8 mouse cellular contexts compared by ENCODE assay signal in the genomic region with DNA sequence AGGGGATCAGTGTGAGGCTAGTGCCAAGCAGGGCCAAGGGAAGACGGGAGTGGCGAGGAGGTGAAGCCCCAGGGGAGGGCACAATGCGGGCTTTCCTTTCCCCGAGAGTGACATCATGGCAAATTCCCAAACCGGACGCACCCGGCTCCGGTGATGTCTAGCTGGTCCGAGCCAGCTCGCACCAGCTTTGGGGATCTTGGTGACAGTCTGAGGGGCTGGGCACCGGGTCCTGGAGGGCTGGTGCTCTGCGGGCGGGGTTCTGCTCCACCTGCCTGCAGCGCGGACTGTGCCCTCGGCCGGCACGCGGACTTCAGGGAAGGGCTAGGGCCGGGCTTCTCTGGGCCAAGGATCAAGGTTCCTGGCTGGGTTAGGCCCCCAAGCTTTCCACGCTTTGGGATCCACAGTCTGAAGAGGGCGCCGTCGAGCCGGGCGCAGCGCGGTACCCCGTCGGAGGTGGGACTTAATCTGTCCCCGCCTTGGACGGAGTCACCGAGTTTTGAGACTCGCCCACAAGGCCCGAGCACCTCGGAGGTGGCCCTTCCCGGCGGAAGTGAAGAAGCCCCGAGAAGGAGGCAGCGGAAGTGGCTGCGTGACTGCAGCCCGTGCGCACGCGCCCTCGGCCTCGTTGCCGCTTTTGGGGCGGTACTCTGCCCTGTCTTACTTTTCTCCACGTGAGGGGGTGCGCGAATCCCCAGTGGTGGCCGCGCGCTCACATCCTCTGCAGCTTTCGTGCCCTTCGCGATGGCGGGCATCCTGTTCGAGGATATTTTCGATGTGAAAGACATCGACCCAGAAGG. TPM values are rescaled to one million over a fixed set of nuclear protein-coding genes. Genes with fewer than 3 reads are reported as not detected.
DNase-seq lines count a peak whose midpoint lies in the region; ATAC-seq and TF ChIP-seq lines count a peak whose summit lies in the region.

A gene (plus strand): TSS at position 485 of the 797 bp plus-strand sequence.
A gene (minus strand): TSS at position 566 of the 797 bp plus-strand sequence.

- no peaks in the 10 kb centered on the region for H3K9me3 ChIP-seq in hindbrain, embryonic 10.5 days
- H3K9me3 ChIP-seq in lung, postnatal 0 days (ENCODE audit: low read length) = no peaks in the 10 kb centered on the region

- ATAC-seq in frontal cortex, adult (ENCODE audit: low TSS enrichment) = peak; percentile 80
- ATAC-seq in lung, postnatal 0 days = peak; percentile 93

- no peak for TF ChIP-seq EP300 in lung, postnatal 0 days (IDR thresholded peaks at IDR 0.05)

- H3K9ac ChIP-seq in lung, postnatal 0 days (replicated peaks; ENCODE audit: low read depth) = peak within 1 kb of the TSS; percentile 43

- H3K4me1 ChIP-seq in hindbrain, embryonic 10.5 days (replicated peaks) = peaks cover 54% of the 10 kb centered on the region
- peaks cover 15% of the 10 kb centered on the region; the same call in 1 of the 2 replicates for H3K4me1 ChIP-seq in lung, postnatal 0 days (ENCODE audit: insufficient read depth, low read depth, low read length)

- H3K36me3 ChIP-seq in hindbrain, embryonic 10.5 days = peaks cover 42% of the 10 kb centered on the region
- H3K36me3 ChIP-seq in lung, postnatal 0 days (ENCODE audit: insufficient read depth, low read length) = no peaks in the 10 kb centered on the region

- H3K4me2 ChIP-seq in lung, postnatal 0 days (replicated peaks; ENCODE audit: low read depth, low read length) = peak within 1 kb of the TSS; percentile 87

- peak; percentile 98 for DNase-seq in MN1 (ENCODE audit: low spot score)
- peak; percentile 97 for DNase-seq in cerebellum, adult 9-10 months
- DNase-seq in hindbrain, embryonic 10.5 days (ENCODE audit: low spot score) = peak; percentile 96
- DNase-seq in layer of hippocampus, adult 9-11 months = peak; percentile 98
- DNase-seq in lung, postnatal 0 days (ENCODE audit: low spot score) = peak; percentile 99
- DNase-seq in ovary, postnatal 14 days (ENCODE audit: low spot score) = peak; percentile 97
- peak; percentile 97 for DNase-seq in thymus, postnatal 14 days

- H3K27me3 ChIP-seq in hindbrain, embryonic 10.5 days (ENCODE audit: insufficient read depth, poor library complexity, severe bottlenecking) = no peaks in the 10 kb centered on the region
- no peaks in the 10 kb centered on the region for H3K27me3 ChIP-seq in lung, postnatal 0 days (replicated peaks; ENCODE audit: insufficient read depth, low read length)

- H3K27ac ChIP-seq in hindbrain, embryonic 10.5 days = peak within 1 kb of the TSS; percentile 95
- peak within 1 kb of the TSS; percentile 91 for H3K27ac ChIP-seq in lung, postnatal 0 days (ENCODE audit: low read length)

- under 1% methylated on average over 62 of the region's 62 CpGs for WGBS in hindbrain, embryonic 10.5 days
- WGBS in lung, postnatal 0 days = under 1% methylated on average over 61 of the region's 62 CpGs

- peak within 1 kb of the TSS; percentile 73 for H3K4me3 ChIP-seq in hindbrain, embryonic 10.5 days
- H3K4me3 ChIP-seq in lung, postnatal 0 days (ENCODE audit: low read depth, low read length) = peak within 1 kb of the TSS; percentile 64

- peak; percentile 77 for TF ChIP-seq CTCF in lung, postnatal 0 days (IDR thresholded peaks at IDR 0.05)

RNA-seq across cellular contexts. Expression of the first gene that starts in this region (rescaled TPM):
- polyA plus RNA-seq in hindbrain, embryonic 10.5 days (2016; fragmentation: Nextera tagmentation; extraction: Ambion mirVana) = 114 and 140 TPM in 2 replicates
- 37.5 and 48.2 TPM in 2 replicates for polyA plus RNA-seq in lung, postnatal 0 days (2015; fragmentation: Nextera tagmentation; extraction: Ambion mirVana)

RNA-seq across cellular contexts. Expression of the second gene that starts in this region (rescaled TPM):
- 15.5 and 22.1 TPM in 2 replicates for polyA plus RNA-seq in hindbrain, embryonic 10.5 days (2016; fragmentation: Nextera tagmentation; extraction: Ambion mirVana)
- polyA plus RNA-seq in lung, postnatal 0 days (2015; fragmentation: Nextera tagmentation; extraction: Ambion mirVana) = 1.8 and 1.9 TPM in 2 replicates

Comparison
In these comparisons a context has a peak if more than half of its experiments do, and no peak if none do; other contexts are left out.
1. Peak in every context shown above with its lines: DNase-seq, ATAC-seq, H3K4me3 ChIP-seq and H3K27ac ChIP-seq.